Mouse (Mus musculus) stomach, postnatal 0 days (tissue): ENCODE data around the gene Rps23.

ENCODE experiments used
- CTCF ChIP-seq: IDR thresholded peaks from 2 replicates; pipeline ENCODE4 v1.5.1; 2016; ENCODE audit warnings: antibody characterized with exemption, low read depth, mild to moderate bottlenecking, moderate library complexity
- EP300 ChIP-seq: optimal IDR thresholded peaks from 2 replicates; pipeline ENCODE3; 2016; ENCODE audit warnings: antibody characterized with exemption

DNA sequence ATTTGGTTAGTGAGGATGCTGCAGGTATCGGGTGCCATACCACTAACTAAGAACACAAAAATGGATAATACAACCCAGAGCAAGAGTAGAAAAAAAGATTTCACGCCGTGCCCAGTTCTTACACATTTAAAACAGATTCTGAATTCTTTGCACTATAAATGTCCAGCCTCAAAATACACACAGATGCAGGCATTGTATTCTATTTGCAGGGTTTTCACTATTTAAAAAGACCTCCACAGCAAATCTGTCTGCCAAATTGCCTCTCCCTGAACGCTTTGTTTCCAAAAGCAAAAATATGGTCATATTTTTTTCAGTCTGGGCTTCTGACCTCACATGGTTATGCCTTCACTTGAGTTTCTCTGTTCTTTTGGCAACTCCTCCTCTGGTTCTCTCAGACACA lies 27.9 kb upstream of the Rps23 start:
- TF ChIP-seq CTCF (no peak), EP300 (no peak)
